Comparison of ENCODE assay signal across 8 mouse cellular contexts in the genomic region with DNA sequence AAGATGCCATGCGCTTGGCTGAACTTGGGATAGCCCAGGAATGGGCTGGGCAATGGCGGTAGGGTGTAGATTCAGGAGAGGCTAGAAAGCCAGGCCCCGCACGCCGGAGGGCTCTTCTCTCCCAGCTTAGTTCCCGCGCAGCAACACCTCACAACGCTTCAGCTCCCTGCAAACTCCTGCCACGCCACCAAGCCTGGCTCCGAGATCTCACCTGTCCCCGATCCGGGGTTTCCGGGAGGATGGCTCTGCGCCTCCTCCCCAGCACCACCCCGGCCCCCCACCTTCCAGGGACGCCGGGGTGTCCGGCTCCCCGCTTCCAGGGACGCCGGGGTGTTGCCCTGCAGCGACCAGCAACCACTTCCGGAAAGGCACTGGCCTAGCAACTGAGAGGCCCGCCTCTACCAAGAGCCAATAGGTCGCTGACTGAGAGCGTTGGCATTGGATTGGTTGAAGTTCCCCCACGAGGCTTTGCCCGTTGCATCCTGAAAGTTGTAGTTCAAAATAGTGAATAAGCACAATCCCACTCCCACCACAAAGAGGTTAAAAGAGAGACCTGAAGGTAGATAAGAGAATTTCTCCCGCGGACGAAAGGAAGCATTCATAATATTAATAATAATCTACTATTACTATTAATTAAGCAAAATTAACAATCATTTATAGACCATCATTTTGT. TPM values are rescaled to one million over a fixed set of nuclear protein-coding genes. Genes with fewer than 3 reads are reported as not detected.
A peak's percentile ranks its signal among the peaks of the same experiment; 100 is the strongest.
DNase-seq lines count a peak whose midpoint lies in the region; ATAC-seq and TF ChIP-seq lines count a peak whose summit lies in the region.

A gene (minus strand): TSS at position 401 of the 673 bp plus-strand sequence.

- H3K9ac ChIP-seq in hindbrain, embryonic 13.5 days, result peak within 1 kb of the TSS; percentile 82

- no peaks in the 10 kb centered on the region for H3K9me3 ChIP-seq in hindbrain, embryonic 13.5 days

- H3K4me1 ChIP-seq in hindbrain, embryonic 13.5 days (replicated peaks), result peaks cover 18% of the 10 kb centered on the region

- ATAC-seq in Patski, result peak; percentile 98
- ATAC-seq in hindbrain, embryonic 13.5 days (ENCODE audit: low FRiP score), result peak; percentile 97

- no peak for DNase-seq in Patski (ENCODE audit: low read depth, low spot score)
- peak; percentile 88 for DNase-seq in cerebellum, postnatal 14 days
- DNase-seq in frontal cortex, postnatal 14 days (ENCODE audit: low spot score in 2 of 2), result peak; percentile 84 to 85
- DNase-seq in layer of hippocampus, postnatal 25 days (ENCODE audit: extremely low spot score in 1 of 2, low spot score in 1 of 2), result peak; percentile 63 to 65
- DNase-seq in lung, postnatal 25 days (ENCODE audit: low spot score), result peak; percentile 95
- DNase-seq in retina, embryonic 14.5 days (ENCODE audit: low spot score), result peak; percentile 94
- DNase-seq in thymus, postnatal 4 days, result peak; percentile 81

- peak within 1 kb of the TSS; percentile 90 for H3K4me2 ChIP-seq in hindbrain, embryonic 13.5 days

- H3K27ac ChIP-seq in hindbrain, embryonic 13.5 days, result peak within 1 kb of the TSS; percentile 78

- no peaks in the 10 kb centered on the region; the same call in 1 of the 2 replicates for H3K36me3 ChIP-seq in hindbrain, embryonic 13.5 days

- no peaks in the 10 kb centered on the region for H3K27me3 ChIP-seq in Patski
- H3K27me3 ChIP-seq in hindbrain, embryonic 13.5 days, result no peaks in the 10 kb centered on the region

- in situ Hi-C loops in Patski (cut with MboI; ENCODE audit: low pct_unique_long_range_greater_than_20kb), result no loop called here

- peak within 1 kb of the TSS; percentile 75 for H3K4me3 ChIP-seq in hindbrain, embryonic 13.5 days

- no peak for TF ChIP-seq CTCF in Patski (IDR thresholded peaks at IDR 0.05)

- under 1% methylated on average over 31 of the region's 31 CpGs for WGBS in hindbrain, embryonic 13.5 days

- POLR2A ChIA-PET in Patski (lab: Charles Lee), result interaction anchor here (0.6 kb wide), 1 partner anchor 23 kb away, joined by 3 read pairs; no protein-coding TSS in a partner anchor

- CTCF ChIA-PET in Patski (lab: Charles Lee), result interaction anchor here (1.8 kb wide), 1 partner anchor 50 kb away, joined by 4 read pairs; no protein-coding TSS in a partner anchor

RNA-seq across cellular contexts. Expression of the gene that starts here (rescaled TPM):
- 25.7 TPM for polyA plus RNA-seq in Patski (2021)
- polyA plus RNA-seq in hindbrain, embryonic 13.5 days (2015; fragmentation: Nextera tagmentation; extraction: Ambion mirVana), result 12.4 and 15.8 TPM in 2 replicates
- total RNA-seq in layer of hippocampus, postnatal 25 days (2021), result 10 to 100 TPM in 1 of 2 experiments, 1 to 10 TPM in 1; 9.0 to 14.8 TPM
